Mouse (Mus musculus): Measurements from ENCODE around the gene Pcsk5. TPM values are rescaled to one million over a fixed set of nuclear protein-coding genes. Genes with fewer than 3 reads are reported as not detected.

Gene Pcsk5
- polyA plus RNA-seq, 1 experiment, result 1.7 TPM

GRCm38 (mm10) chr19:17412915-17413459 is 424.4 kb downstream of the Pcsk5 start:
- WGBS, result 71% methylated on average over 4 of the region's 4 CpGs
- Histone ChIP-seq H3K4me3 (replicated peaks; ENCODE audit: insufficient read depth, low read depth, low read length) (no peak overlapping the region), H3K27me3 (ENCODE audit: control insufficient read depth, insufficient read depth, low read length) (no peaks in the 10 kb centered on the region), H3K4me1 (ENCODE audit: control insufficient read depth, insufficient read depth, low read length) (no peaks in the 10 kb centered on the region), H3K27ac (ENCODE audit: insufficient read depth, low read length) (no peak overlapping the region)
- TF ChIP-seq CTCF (IDR thresholded peaks at IDR 0.05; ENCODE audit: borderline replicate concordance, insufficient read depth, low read depth, low read length) (no peak), POLR2A (IDR thresholded peaks at IDR 0.05; ENCODE audit: borderline replicate concordance, insufficient read depth, low read length) (no peak)
- no peak for DNase-seq

GRCm38 (mm10) chr19:17410465-17411065 is 426.9 kb downstream of the Pcsk5 start:
- no peak overlapping the region for H3K4me3 ChIP-seq (replicated peaks; ENCODE audit: insufficient read depth, low read depth, low read length)
- H3K27me3 ChIP-seq (ENCODE audit: control insufficient read depth, insufficient read depth, low read length), result no peaks in the 10 kb centered on the region
- TF ChIP-seq CTCF (IDR thresholded peaks at IDR 0.05; ENCODE audit: borderline replicate concordance, insufficient read depth, low read depth, low read length), result no peak
- TF ChIP-seq POLR2A (IDR thresholded peaks at IDR 0.05; ENCODE audit: borderline replicate concordance, insufficient read depth, low read length), result no peak
- WGBS, result 93% methylated on average over 5 of the region's 5 CpGs
- H3K27ac ChIP-seq (ENCODE audit: insufficient read depth, low read length), result no peak overlapping the region
- no peaks in the 10 kb centered on the region for H3K4me1 ChIP-seq (ENCODE audit: control insufficient read depth, insufficient read depth, low read length)
- DNase-seq, result no peak

DNA sequence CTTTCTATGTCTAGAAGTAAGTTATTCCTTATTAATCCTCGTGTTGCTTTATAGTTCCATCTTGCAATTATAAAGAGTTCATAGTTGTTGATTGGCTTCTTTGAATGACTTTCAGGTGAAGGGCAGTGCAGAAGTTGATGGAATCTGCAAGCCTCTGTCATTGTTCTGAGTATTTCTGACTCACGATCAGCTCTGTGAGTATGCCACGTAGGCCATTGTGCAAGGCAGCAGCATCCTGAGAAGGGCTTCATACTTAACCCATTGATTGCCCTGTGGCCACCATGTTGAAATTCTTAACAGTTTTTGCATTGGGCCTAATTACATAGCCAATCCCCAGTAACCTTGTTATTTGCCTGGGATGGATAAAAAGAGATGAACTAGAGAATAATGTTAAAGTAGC is 428.1 kb downstream of the Pcsk5 start:
- no peaks in the 10 kb centered on the region for H3K4me1 ChIP-seq (ENCODE audit: control insufficient read depth, insufficient read depth, low read length)
- no peak overlapping the region for H3K4me3 ChIP-seq (replicated peaks; ENCODE audit: insufficient read depth, low read depth, low read length)
- no peak overlapping the region for H3K27ac ChIP-seq (ENCODE audit: insufficient read depth, low read length)
- WGBS, result 46% methylated on average over 3 of the region's 3 CpGs
- DNase-seq, result no peak
- no peaks in the 10 kb centered on the region for H3K27me3 ChIP-seq (ENCODE audit: control insufficient read depth, insufficient read depth, low read length)
- TF ChIP-seq POLR2A (IDR thresholded peaks at IDR 0.05; ENCODE audit: borderline replicate concordance, insufficient read depth, low read length) (no peak), CTCF (IDR thresholded peaks at IDR 0.05; ENCODE audit: borderline replicate concordance, insufficient read depth, low read depth, low read length) (no peak)

DNA sequence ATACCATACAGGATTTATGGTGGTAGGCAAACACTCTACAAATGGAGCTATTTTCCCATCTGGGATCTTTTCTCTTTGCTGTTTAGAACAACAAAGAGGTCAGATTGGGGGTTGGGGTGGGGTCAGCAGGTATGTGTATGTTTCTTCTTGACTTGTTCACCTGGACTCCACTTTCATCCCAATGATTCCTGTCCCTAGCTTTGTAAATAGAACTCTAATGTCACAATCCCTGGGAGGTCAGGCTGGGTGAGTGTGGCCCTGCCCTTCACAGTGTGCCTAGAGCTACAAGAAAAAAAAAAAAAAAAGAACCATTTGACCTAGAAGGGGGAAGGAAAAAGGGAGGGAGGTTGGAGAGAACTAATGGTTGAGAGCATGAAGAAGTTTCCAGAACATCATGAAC is 428.8 kb downstream of the Pcsk5 start:
- H3K4me1 ChIP-seq (ENCODE audit: control insufficient read depth, insufficient read depth, low read length), result no peaks in the 10 kb centered on the region
- H3K27ac ChIP-seq (ENCODE audit: insufficient read depth, low read length), result no peak overlapping the region
- DNase-seq, result no peak
- no peaks in the 10 kb centered on the region for H3K27me3 ChIP-seq (ENCODE audit: control insufficient read depth, insufficient read depth, low read length)
- TF ChIP-seq POLR2A (IDR thresholded peaks at IDR 0.05; ENCODE audit: borderline replicate concordance, insufficient read depth, low read length) (no peak), CTCF (IDR thresholded peaks at IDR 0.05; ENCODE audit: borderline replicate concordance, insufficient read depth, low read depth, low read length) (no peak)
- no peak overlapping the region for H3K4me3 ChIP-seq (replicated peaks; ENCODE audit: insufficient read depth, low read depth, low read length)

DNA sequence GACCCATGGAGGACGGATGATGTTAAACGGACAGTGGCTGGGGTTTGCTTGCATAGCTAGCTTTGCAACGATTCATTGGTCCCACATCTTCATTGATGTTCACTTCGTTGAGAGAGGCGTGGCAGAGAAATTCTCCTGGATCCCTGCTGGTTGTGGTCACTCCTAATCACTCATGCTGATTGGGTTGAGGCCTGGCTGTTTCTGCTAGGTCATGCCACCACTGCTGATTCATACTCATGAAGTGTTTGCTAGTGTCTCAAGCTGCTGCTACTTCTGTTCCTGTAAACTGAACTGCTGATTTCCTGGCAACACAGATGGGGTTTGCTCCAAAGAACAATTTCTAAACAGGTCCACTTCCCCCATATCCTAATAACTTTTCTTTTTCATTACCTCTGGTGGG is 430.6 kb downstream of the Pcsk5 start:
- no peaks in the 10 kb centered on the region for H3K4me1 ChIP-seq (ENCODE audit: control insufficient read depth, insufficient read depth, low read length)
- no peak overlapping the region for H3K4me3 ChIP-seq (replicated peaks; ENCODE audit: insufficient read depth, low read depth, low read length)
- H3K27me3 ChIP-seq (ENCODE audit: control insufficient read depth, insufficient read depth, low read length), result no peaks in the 10 kb centered on the region
- TF ChIP-seq CTCF (IDR thresholded peaks at IDR 0.05; ENCODE audit: borderline replicate concordance, insufficient read depth, low read depth, low read length), result no peak
- TF ChIP-seq POLR2A (IDR thresholded peaks at IDR 0.05; ENCODE audit: borderline replicate concordance, insufficient read depth, low read length), result no peak
- DNase-seq, result no peak
- H3K27ac ChIP-seq (ENCODE audit: insufficient read depth, low read length), result no peak overlapping the region
- 86% methylated on average over 5 of the region's 5 CpGs for WGBS

DNA sequence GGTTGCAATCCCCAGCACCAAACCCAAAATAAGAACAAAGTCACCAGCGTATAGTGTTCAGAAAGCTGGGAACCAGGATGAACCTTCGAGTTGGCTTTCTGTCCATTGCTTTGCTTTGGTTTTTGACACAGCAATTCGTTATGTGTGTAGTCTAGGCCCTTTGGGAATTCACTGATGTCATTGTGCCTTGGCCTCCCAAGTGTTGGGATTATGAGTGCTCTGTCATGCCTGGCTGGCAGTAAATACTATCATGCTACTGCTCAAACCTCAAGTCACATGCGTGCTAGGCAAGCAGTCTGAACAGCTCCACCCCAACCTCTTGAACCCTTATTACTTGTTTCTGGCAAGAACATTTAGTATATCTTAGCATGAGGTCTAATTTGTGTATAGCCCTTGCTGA is 434.3 kb downstream of the Pcsk5 start:
- Histone ChIP-seq H3K27ac (ENCODE audit: insufficient read depth, low read length) (no peak overlapping the region), H3K4me1 (ENCODE audit: control insufficient read depth, insufficient read depth, low read length) (no peaks in the 10 kb centered on the region), H3K4me3 (replicated peaks; ENCODE audit: insufficient read depth, low read depth, low read length) (no peak overlapping the region), H3K27me3 (ENCODE audit: control insufficient read depth, insufficient read depth, low read length) (no peaks in the 10 kb centered on the region)
- DNase-seq, result no peak
- TF ChIP-seq CTCF (IDR thresholded peaks at IDR 0.05; ENCODE audit: borderline replicate concordance, insufficient read depth, low read depth, low read length), result no peak
- no peak for TF ChIP-seq POLR2A (IDR thresholded peaks at IDR 0.05; ENCODE audit: borderline replicate concordance, insufficient read depth, low read length)
- WGBS, result 85% methylated on average over 4 of the region's 4 CpGs

DNA sequence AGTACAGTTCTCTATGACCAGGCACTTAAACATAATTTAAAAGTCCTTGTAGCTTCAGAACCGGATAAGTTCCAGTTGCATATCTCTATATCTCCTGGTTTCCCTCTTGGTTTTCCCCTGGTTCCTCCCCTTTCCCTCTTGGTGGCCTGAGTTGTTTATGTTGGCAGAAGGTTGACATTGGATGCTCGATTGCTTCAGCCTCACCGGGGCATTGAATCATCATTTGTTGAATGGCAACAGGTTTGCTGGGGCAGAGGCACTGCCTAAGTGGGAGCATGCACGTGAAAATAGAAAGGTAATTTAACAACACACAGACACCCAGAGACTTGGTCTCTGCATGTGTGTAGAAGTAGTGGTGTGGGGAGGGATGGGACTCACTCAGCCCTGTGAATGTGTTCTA is 436.9 kb downstream of the Pcsk5 start:
- TF ChIP-seq POLR2A (IDR thresholded peaks at IDR 0.05; ENCODE audit: borderline replicate concordance, insufficient read depth, low read length), result no peak
- no peak for TF ChIP-seq CTCF (IDR thresholded peaks at IDR 0.05; ENCODE audit: borderline replicate concordance, insufficient read depth, low read depth, low read length)
- WGBS, result 70% methylated on average over 4 of the region's 4 CpGs
- no peak overlapping the region for H3K27ac ChIP-seq (ENCODE audit: insufficient read depth, low read length)
- H3K4me3 ChIP-seq (replicated peaks; ENCODE audit: insufficient read depth, low read depth, low read length), result no peak overlapping the region
- DNase-seq, result no peak
- no peaks in the 10 kb centered on the region for H3K27me3 ChIP-seq (ENCODE audit: control insufficient read depth, insufficient read depth, low read length)
- peaks cover 5% of the 10 kb centered on the region for H3K4me1 ChIP-seq (ENCODE audit: control insufficient read depth, insufficient read depth, low read length)

DNA sequence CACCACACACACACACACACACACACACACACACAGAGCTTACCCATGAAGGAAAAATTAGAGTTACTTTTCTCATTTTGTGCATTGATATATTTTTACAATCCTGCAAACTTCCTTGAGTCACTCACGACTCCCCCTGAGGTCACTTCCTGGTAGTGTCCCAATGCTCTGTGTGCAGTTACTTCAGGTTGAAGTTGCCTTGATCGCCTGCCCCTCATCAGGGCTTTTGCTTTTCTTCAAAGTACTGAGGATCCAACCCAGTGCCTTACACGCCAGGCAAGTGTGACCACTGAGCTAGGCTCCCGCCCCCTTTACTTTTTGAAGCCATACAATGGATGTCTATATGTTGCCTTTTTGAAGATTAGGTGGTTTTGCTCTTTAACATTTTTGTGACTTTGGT is 437.5 kb downstream of the Pcsk5 start:
- TF ChIP-seq CTCF (IDR thresholded peaks at IDR 0.05; ENCODE audit: borderline replicate concordance, insufficient read depth, low read depth, low read length) (no peak), POLR2A (IDR thresholded peaks at IDR 0.05; ENCODE audit: borderline replicate concordance, insufficient read depth, low read length) (no peak)
- H3K4me1 ChIP-seq (ENCODE audit: control insufficient read depth, insufficient read depth, low read length), result peaks cover 5% of the 10 kb centered on the region
- 93% methylated on average over 4 of the region's 4 CpGs for whole genome bisulfite sequencing
- H3K27me3 ChIP-seq (ENCODE audit: control insufficient read depth, insufficient read depth, low read length), result no peaks in the 10 kb centered on the region
- DNase-seq, result no peak
- H3K4me3 ChIP-seq (replicated peaks; ENCODE audit: insufficient read depth, low read depth, low read length), result no peak overlapping the region
- no peak overlapping the region for H3K27ac ChIP-seq (ENCODE audit: insufficient read depth, low read length)
